Mouse (Mus musculus): ENCODE measurements around the gene Slc25a15.

DNA sequence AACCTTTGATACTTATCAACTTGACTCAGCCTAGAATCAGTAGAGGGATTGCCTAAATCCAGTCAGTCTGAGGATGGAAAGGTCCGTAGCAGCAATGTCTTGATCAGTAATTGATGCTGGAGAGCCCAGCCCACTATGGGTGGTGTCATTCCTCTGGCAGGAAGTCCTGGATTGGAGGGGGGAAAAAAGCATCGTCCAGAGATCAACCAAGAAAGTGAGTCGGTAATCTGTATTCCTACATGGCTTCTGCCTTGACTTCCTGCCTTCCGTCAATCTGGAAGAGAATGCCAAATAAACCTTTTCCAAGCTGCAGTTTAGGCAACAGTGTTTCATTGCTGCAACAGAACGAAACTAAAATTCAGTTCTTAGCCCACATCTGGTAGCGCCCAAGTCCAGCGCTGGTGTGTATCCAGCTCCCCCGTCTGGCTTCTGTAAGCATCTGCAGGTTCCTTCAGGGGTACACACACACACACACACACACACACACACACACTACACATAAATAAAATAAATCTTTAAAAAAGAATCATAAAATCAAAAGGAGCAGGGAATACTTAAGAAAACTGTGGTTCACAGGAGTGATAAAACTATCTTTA is 986 bp upstream of the Slc25a15 start:
- TF ChIP-seq EP300 (IDR thresholded peaks at IDR 0.05) (no peak), CTCF (IDR thresholded peaks at IDR 0.05) (no peak)
